Mouse (Mus musculus): ENCODE measurements around the gene Zfp715. TPM values are rescaled to one million over a fixed set of nuclear protein-coding genes. Genes with fewer than 3 reads are reported as not detected.

Gene Zfp715
- polyA plus RNA-seq (2014; fragmentation: Nextera tagmentation; extraction: Ambion mirVana), result 14.8 and 17.4 TPM in 2 replicates

DNA sequence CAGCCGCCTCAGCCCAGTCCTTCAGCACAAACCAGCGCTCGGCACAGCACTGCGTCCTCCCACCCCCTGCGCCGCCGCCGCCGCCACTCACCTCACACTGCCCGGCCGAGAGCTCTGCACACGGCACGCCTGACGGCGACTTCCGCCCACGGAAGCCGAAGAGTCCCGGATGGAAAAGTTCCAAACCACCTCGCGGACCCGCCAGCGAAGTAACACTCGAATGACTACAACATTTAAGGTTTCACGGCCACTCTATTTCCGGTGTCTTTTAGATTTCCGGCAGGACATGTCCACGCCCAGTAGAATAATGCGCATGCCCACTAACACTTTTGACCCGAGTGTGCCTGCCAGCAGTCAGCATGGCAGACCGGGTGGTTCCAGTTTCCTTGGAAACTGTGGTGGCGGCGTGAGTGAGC lies at the start of gene Zfp715:
TSS of gene Zfp715 (minus strand) at position 282 of the 416 bp plus-strand sequence.
- WGBS, result 1% methylated on average over 15 of the region's 33 CpGs
- peak; percentile 96 for ATAC-seq (ENCODE audit: low read depth)
- H3K27ac ChIP-seq (replicated peaks; ENCODE audit: low read depth, low read length), result peak within 1 kb of the TSS; percentile 82

DNA sequence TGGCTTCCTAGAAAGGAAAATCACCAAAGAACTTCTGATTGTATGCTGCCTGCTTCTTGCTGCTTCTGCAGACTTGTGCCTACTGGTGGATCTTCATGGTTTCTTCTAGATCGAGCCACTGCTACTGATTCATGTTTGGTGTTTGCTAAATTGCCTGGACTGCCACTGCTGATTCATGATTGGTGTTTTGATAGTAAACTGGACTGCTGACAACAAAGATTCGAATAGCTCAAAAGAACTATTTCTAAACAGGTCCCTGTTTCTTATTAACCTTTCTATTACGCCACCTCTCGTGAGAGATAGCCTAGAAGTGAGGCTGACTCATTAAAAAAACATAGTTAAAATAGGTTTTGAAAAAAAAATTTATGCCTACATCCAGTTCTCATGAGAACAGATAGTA lies 48.9 kb upstream of the Zfp715 start:
- no peaks in the 10 kb centered on the region for H3K4me1 ChIP-seq (ENCODE audit: control insufficient read depth, insufficient read depth, low read length)
- no peaks in the 10 kb centered on the region for H3K9me3 ChIP-seq (ENCODE audit: control insufficient read depth, low read length)
- H3K4me3 ChIP-seq (ENCODE audit: low read depth, low read length), result no peak overlapping the region
- WGBS, result 65% methylated on average over 4 of the region's 4 CpGs
- H3K4me2 ChIP-seq (ENCODE audit: low read depth, low read length), result no peak overlapping the region
- H3K9ac ChIP-seq (ENCODE audit: low read depth, low read length), result no peak overlapping the region
- H3K36me3 ChIP-seq (ENCODE audit: control insufficient read depth, insufficient read depth, low read length), result no peaks in the 10 kb centered on the region
- DNase-seq (ENCODE audit: low spot score) (no peak), ATAC-seq (ENCODE audit: low read depth) (no peak)
- no peaks in the 10 kb centered on the region for H3K27me3 ChIP-seq (replicated peaks; ENCODE audit: control insufficient read depth, insufficient read depth, low read length)
- H3K27ac ChIP-seq (replicated peaks; ENCODE audit: low read depth, low read length), result no peak overlapping the region

More for the DNA sequence above, at the start of gene Zfp715:
- peak within 1 kb of the TSS; percentile 86 for H3K9ac ChIP-seq (ENCODE audit: low read depth, low read length)
- no peaks in the 10 kb centered on the region for H3K9me3 ChIP-seq (ENCODE audit: control insufficient read depth, low read length)
- peak within 1 kb of the TSS; percentile 80 for H3K4me2 ChIP-seq (ENCODE audit: low read depth, low read length)
- DNase-seq (ENCODE audit: low spot score), result peak; percentile 97
- peaks cover 9% of the 10 kb centered on the region; the same call in 1 of the 2 replicates for H3K4me1 ChIP-seq (ENCODE audit: control insufficient read depth, insufficient read depth, low read length)
- H3K4me3 ChIP-seq (ENCODE audit: low read depth, low read length), result peak within 1 kb of the TSS; percentile 77
- no peaks in the 10 kb centered on the region for H3K27me3 ChIP-seq (replicated peaks; ENCODE audit: control insufficient read depth, insufficient read depth, low read length)
- peaks cover 19% of the 10 kb centered on the region; the same call in 1 of the 2 replicates for H3K36me3 ChIP-seq (ENCODE audit: control insufficient read depth, insufficient read depth, low read length)

DNA sequence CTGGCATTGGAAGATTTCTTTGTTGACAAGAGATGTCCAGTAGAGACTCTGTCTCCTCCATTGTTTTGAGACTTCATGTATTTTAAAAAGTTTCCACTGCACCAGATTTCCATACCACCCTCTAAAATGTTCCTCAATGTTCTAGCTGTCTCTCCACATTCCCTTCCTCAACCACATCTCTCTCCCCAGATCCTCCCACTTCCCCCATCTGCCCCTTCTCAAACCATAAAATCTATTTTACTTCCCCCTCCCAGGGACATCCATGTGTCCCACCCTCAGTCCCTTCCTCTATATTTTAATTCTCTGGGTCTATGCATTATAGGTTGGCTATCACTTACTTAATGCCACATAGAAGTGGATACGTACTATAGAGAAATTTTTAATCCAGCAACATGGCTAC lies 48.3 kb upstream of the Zfp715 start:
- no peaks in the 10 kb centered on the region for H3K9me3 ChIP-seq (ENCODE audit: control insufficient read depth, low read length)
- H3K9ac ChIP-seq (ENCODE audit: low read depth, low read length), result no peak overlapping the region
- DNase-seq (ENCODE audit: low spot score) (no peak), ATAC-seq (ENCODE audit: low read depth) (no peak)
- no peak overlapping the region for H3K4me3 ChIP-seq (ENCODE audit: low read depth, low read length)
- no peaks in the 10 kb centered on the region for H3K27me3 ChIP-seq (replicated peaks; ENCODE audit: control insufficient read depth, insufficient read depth, low read length)
- H3K27ac ChIP-seq (replicated peaks; ENCODE audit: low read depth, low read length), result no peak overlapping the region
- no peaks in the 10 kb centered on the region for H3K4me1 ChIP-seq (ENCODE audit: control insufficient read depth, insufficient read depth, low read length)
- no peaks in the 10 kb centered on the region for H3K36me3 ChIP-seq (ENCODE audit: control insufficient read depth, insufficient read depth, low read length)
- 79% methylated on average over 1 of the region's 1 CpGs for WGBS
- no peak overlapping the region for H3K4me2 ChIP-seq (ENCODE audit: low read depth, low read length)

DNA sequence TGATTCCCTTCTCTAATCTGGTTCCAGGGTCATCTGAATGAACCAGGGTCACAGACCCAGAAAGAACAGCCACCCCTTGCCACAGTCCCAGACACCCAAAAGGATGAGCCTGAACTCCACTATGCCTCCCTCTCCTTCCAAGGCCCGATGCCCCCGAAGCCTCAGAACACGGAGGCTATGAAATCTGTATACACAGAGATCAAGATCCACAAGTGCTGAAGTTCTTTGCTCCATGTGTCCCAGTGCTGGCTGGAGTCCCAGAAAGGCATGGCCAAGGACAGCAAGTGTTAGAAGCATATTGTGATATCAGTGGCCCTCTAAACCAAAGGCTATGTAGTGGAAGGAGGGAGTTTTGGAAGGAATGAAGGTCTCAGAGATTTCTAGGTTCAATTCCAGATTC lies 45.5 kb upstream of the Zfp715 start:
- no peak overlapping the region for H3K27ac ChIP-seq (replicated peaks; ENCODE audit: low read depth, low read length)
- no peak overlapping the region for H3K9ac ChIP-seq (ENCODE audit: low read depth, low read length)
- WGBS, result 89% methylated on average over 3 of the region's 3 CpGs
- no peak overlapping the region for H3K4me3 ChIP-seq (ENCODE audit: low read depth, low read length)
- H3K9me3 ChIP-seq (ENCODE audit: control insufficient read depth, low read length), result no peaks in the 10 kb centered on the region
- H3K4me1 ChIP-seq (ENCODE audit: control insufficient read depth, insufficient read depth, low read length), result no peaks in the 10 kb centered on the region
- H3K4me2 ChIP-seq (ENCODE audit: low read depth, low read length), result no peak overlapping the region
- H3K27me3 ChIP-seq (replicated peaks; ENCODE audit: control insufficient read depth, insufficient read depth, low read length), result no peaks in the 10 kb centered on the region
- DNase-seq (ENCODE audit: low spot score), result no peak
- ATAC-seq (ENCODE audit: low read depth), result no peak
- H3K36me3 ChIP-seq (ENCODE audit: control insufficient read depth, insufficient read depth, low read length), result no peaks in the 10 kb centered on the region

DNA sequence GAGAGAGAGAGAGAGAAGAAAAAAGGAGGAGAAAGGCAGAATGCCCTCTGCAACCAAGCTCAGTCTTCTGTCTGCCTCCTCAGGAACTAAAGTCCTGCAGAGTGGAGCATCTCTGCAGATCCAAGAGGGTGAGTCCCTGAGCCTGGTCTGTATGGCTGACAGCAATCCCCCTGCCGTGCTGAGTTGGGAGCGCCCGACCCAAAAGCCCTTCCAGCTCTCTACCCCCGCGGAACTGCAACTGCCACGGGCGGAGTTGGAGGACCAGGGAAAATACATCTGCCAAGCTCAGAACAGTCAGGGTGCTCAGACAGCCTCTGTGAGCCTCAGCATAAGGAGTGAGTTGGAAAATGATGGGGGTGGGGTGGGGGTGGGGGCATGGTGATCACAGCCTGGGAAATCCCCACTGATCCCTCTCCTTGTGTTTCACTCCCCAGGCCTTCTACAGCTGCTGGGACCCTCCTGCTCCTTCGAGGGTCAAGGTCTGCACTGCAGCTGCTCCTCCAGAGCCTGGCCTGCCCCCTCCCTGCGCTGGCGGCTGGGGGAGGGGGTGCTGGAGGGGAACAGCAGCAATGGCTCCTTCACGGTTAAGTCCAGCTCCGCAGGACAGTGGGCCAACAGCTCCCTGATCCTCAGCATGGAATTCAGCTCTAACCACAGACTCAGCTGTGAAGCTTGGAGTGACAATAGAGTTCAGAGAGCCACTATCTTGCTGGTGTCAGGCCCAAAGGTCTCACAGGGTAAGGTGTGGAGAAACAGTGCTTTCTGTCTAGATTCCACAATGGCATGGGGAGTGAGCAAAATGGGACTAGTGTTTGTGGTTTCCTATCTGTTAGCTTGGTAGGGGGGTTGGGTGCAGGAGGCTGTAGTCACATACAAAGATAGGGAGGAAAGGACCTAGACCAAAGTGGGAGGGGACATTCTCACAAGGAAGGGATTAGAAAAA lies 42.1 kb upstream of the Zfp715 start:
- Histone ChIP-seq H3K4me3 (ENCODE audit: low read depth, low read length) (no peak overlapping the region), H3K9me3 (ENCODE audit: control insufficient read depth, low read length) (no peaks in the 10 kb centered on the region), H3K4me2 (ENCODE audit: low read depth, low read length) (peak overlapping the region; percentile 1; the same call in 1 of the 2 replicates), H3K36me3 (ENCODE audit: control insufficient read depth, insufficient read depth, low read length) (no peaks in the 10 kb centered on the region), H3K27ac (replicated peaks; ENCODE audit: low read depth, low read length) (no peak overlapping the region), H3K27me3 (replicated peaks; ENCODE audit: control insufficient read depth, insufficient read depth, low read length) (no peaks in the 10 kb centered on the region), H3K4me1 (ENCODE audit: control insufficient read depth, insufficient read depth, low read length) (no peaks in the 10 kb centered on the region), H3K9ac (ENCODE audit: low read depth, low read length) (no peak overlapping the region)
- ATAC-seq (ENCODE audit: low read depth) (peak; percentile 74), DNase-seq (ENCODE audit: low spot score) (peak; percentile 42)
- 4% methylated on average over 12 of the region's 12 CpGs for WGBS

DNA sequence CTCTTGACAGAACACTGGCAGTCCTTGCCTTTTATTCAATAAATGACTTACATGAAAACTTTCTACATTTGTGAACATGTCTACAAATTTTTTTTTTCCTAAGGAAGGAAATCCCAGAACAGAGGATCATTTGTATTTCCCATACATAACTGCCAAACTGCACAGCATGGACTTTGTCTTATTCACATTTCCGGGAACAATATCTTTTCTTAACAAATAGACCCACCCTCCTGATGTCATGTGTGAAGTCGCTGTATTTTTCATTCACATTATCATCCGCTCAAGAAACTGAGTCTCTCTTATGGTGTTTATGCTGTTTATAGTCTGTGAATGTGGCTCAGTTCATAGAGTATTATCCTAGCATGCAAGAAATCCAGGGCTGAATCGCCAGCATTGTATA lies 40.7 kb upstream of the Zfp715 start:
- ATAC-seq (ENCODE audit: low read depth) (no peak), DNase-seq (ENCODE audit: low spot score) (no peak)
- Histone ChIP-seq H3K27me3 (replicated peaks; ENCODE audit: control insufficient read depth, insufficient read depth, low read length) (no peaks in the 10 kb centered on the region), H3K9ac (ENCODE audit: low read depth, low read length) (no peak overlapping the region), H3K9me3 (ENCODE audit: control insufficient read depth, low read length) (no peaks in the 10 kb centered on the region), H3K4me3 (ENCODE audit: low read depth, low read length) (no peak overlapping the region), H3K4me2 (ENCODE audit: low read depth, low read length) (no peak overlapping the region), H3K4me1 (ENCODE audit: control insufficient read depth, insufficient read depth, low read length) (no peaks in the 10 kb centered on the region), H3K36me3 (ENCODE audit: control insufficient read depth, insufficient read depth, low read length) (no peaks in the 10 kb centered on the region), H3K27ac (replicated peaks; ENCODE audit: low read depth, low read length) (no peak overlapping the region)
- WGBS, result 85% methylated on average over 4 of the region's 4 CpGs

DNA sequence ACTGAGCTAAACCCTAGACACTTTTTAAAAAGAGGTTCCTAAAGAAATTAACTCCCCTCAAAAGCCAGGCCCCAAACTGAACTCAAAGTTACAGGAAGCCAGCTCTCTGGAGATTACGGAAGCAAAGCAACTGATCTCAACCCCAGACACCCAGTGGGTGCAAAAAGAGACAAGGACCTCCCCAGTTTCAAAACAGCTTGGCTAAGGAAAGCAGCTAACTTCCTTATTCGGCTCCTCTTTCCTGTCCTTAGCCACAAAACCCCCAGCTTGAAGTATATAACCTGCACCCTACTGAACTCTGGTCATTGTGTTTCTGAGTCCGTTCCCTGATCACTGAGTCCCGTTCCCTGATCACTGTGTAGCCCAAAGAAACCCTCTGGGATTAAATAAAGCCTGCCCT lies 40.0 kb upstream of the Zfp715 start:
- ATAC-seq (ENCODE audit: low read depth), result no peak
- Histone ChIP-seq H3K9ac (ENCODE audit: low read depth, low read length) (no peak overlapping the region), H3K36me3 (ENCODE audit: control insufficient read depth, insufficient read depth, low read length) (no peaks in the 10 kb centered on the region), H3K27ac (replicated peaks; ENCODE audit: low read depth, low read length) (no peak overlapping the region), H3K4me2 (ENCODE audit: low read depth, low read length) (no peak overlapping the region), H3K27me3 (replicated peaks; ENCODE audit: control insufficient read depth, insufficient read depth, low read length) (no peaks in the 10 kb centered on the region), H3K4me1 (ENCODE audit: control insufficient read depth, insufficient read depth, low read length) (no peaks in the 10 kb centered on the region), H3K4me3 (ENCODE audit: low read depth, low read length) (no peak overlapping the region), H3K9me3 (ENCODE audit: control insufficient read depth, low read length) (no peaks in the 10 kb centered on the region)
- DNase-seq (ENCODE audit: low spot score), result no peak
- 64% methylated on average over 4 of the region's 4 CpGs for WGBS

DNA sequence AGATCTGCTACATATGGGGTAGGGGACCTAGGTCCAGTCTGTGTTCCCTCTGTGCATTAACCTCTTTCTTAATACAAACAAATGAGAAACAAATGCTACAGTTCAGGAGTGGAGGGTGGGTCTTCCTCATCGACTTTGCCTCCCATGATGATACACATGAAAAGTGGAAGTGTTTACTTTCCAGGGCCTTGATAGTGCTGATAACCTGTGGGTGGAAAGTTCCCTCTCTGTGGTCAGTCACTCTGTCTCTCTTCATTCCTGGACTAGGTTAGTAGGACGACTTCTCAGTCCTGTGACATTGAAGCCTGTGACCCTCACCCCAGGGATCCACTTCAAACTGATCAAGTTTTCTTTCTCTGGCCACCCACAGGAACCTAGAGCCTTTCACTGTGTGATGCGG lies 38.1 kb upstream of the Zfp715 start, which contains the start of gene Siglecf:
TSS of gene Siglecf (plus strand) at position 188 of the 400 bp plus-strand sequence.
- DNase-seq (ENCODE audit: low spot score) (no peak), ATAC-seq (ENCODE audit: low read depth) (no peak)
- Histone ChIP-seq H3K27me3 (replicated peaks; ENCODE audit: control insufficient read depth, insufficient read depth, low read length) (no peaks in the 10 kb centered on the region), H3K36me3 (ENCODE audit: control insufficient read depth, insufficient read depth, low read length) (no peaks in the 10 kb centered on the region), H3K4me3 (ENCODE audit: low read depth, low read length) (no peak within 1 kb of the TSS), H3K9me3 (ENCODE audit: control insufficient read depth, low read length) (no peaks in the 10 kb centered on the region), H3K27ac (replicated peaks; ENCODE audit: low read depth, low read length) (no peak within 1 kb of the TSS), H3K4me1 (ENCODE audit: control insufficient read depth, insufficient read depth, low read length) (no peaks in the 10 kb centered on the region), H3K4me2 (ENCODE audit: low read depth, low read length) (no peak within 1 kb of the TSS), H3K9ac (ENCODE audit: low read depth, low read length) (no peak within 1 kb of the TSS)
- 63% methylated on average over 3 of the region's 3 CpGs for WGBS

Measured in embryonic facial prominence, embryonic 14.5 days (tissue).